Mouse (Mus musculus) stomach, embryonic 14.5 days (tissue): ENCODE results near the gene Klf6. TPM values are rescaled to one million over a fixed set of nuclear protein-coding genes. Genes with fewer than 3 reads are reported as not detected.
A peak's percentile ranks its signal among the peaks of the same experiment; 100 is the strongest.

Experiments
- ATAC-seq: fragments of 200-750 bp; cut with Nextera tagmentation; 2 replicates; pipeline ENCODE4 v1.8.0; 2017; ENCODE audit warnings: low read depth, moderate TSS enrichment; ENCODE audit not compliant: insufficient number of reproducible peaks, insufficient read depth, low FRiP score
- H3K27ac ChIP-seq: fragments of 300-500 bp; sonication (generic); 2 replicates; pipeline ENCODE4 v1.5.1; 2014; ENCODE audit warnings: mild to moderate bottlenecking, low read length, moderate library complexity, mixed read lengths
- H3K27me3 ChIP-seq: fragments of 300-500 bp; sonication (generic); 2 replicates; pipeline ENCODE4 v1.6.1; 2014; ENCODE audit warnings: low read length, control low read depth, mixed read lengths; ENCODE audit not compliant: control insufficient read depth, insufficient read depth
- H3K36me3 ChIP-seq: fragments of 300-500 bp; sonication (generic); 2 replicates; pipeline ENCODE4 v1.6.1; 2014; ENCODE audit warnings: mild to moderate bottlenecking, control low read depth, low read length, moderate library complexity, mixed read lengths; ENCODE audit not compliant: control insufficient read depth, insufficient read depth
- H3K4me1 ChIP-seq: fragments of 300-500 bp; sonication (generic); 2 replicates; pipeline ENCODE4 v1.6.1; 2014; ENCODE audit warnings: low read length, control low read depth, mixed read lengths; ENCODE audit not compliant: control insufficient read depth, insufficient read depth
- H3K4me2 ChIP-seq: fragments of 300-500 bp; sonication (generic); replicated peaks from 2 replicates; pipeline ENCODE4 v1.6.1; 2014; ENCODE audit warnings: low read depth, low read length, control low read depth
- H3K4me3 ChIP-seq: fragments of 300-500 bp; sonication (generic); 2 replicates; pipeline ENCODE4 v1.5.1; 2014; ENCODE audit warnings: low read depth, low read length, control low read depth
- H3K9ac ChIP-seq: fragments of 300-500 bp; sonication (generic); replicated peaks from 2 replicates; pipeline ENCODE4 v1.6.1; 2014; ENCODE audit warnings: low read depth, mild to moderate bottlenecking, control low read depth, low read length, moderate library complexity, mixed read lengths
- H3K9me3 ChIP-seq: fragments of 300-500 bp; sonication (generic); 2 replicates; pipeline ENCODE4 v1.6.1; 2016; ENCODE audit warnings: low read depth, low read length, control low read depth; ENCODE audit not compliant: control insufficient read depth
- WGBS: fragments of 180-500 bp; shearing (Covaris S2); extraction: QIAGEN DNeasy Blood & Tissue Kit; methylation state at CpG from one replicate; pipeline ENCODE4 v1.1.7; 2014; 5-methylcytosine and 5-hydroxymethylcytosine counted together
- polyA plus RNA-seq: library from polyadenylated mRNA; unstranded; fragments of >200 nt; fragmentation: Nextera tagmentation; extraction: Ambion mirVana; gene quantifications from 2 replicates; pipeline ENCODE4 v1.2.1, GENCODE M21; 2014

Gene Klf6
- polyA plus RNA-seq, 1 experiment from 2014 or later = 90.3 TPM

DNA sequence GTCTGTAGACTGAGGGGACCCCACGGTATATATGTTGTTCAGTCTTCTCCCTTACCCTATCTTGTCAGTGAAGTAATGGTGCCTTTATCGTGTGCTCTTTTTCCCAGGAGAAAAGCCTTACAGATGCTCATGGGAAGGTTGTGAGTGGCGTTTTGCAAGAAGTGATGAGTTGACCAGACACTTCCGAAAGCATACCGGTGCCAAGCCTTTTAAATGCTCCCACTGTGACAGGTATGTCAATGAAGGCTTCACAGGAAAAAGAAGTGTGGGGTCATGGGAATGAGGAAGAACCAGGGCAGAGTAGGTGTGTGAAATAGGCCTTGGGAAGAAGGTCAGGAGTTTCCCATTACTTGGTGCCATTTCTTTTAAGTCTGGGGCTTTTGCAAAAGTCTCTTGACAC is 5.2 kb downstream of the Klf6 start:
- Histone ChIP-seq H3K9me3 (no peaks in the 10 kb centered on the region), H3K4me2 (no peak overlapping the region), H3K36me3 (peaks cover 40% of the 10 kb centered on the region), H3K9ac (no peak overlapping the region), H3K4me3 (no peak overlapping the region), H3K27me3 (no peaks in the 10 kb centered on the region), H3K27ac (no peak overlapping the region), H3K4me1 (peaks cover 31% of the 10 kb centered on the region)
- 90% methylated on average over 5 of the region's 5 CpGs for WGBS
- ATAC-seq = no peak

GRCm38 (mm10) chr13:5868376-5868775 is 7.1 kb downstream of the Klf6 start:
- H3K4me1 ChIP-seq = peaks cover 31% of the 10 kb centered on the region
- 82% methylated on average over 8 of the region's 8 CpGs for WGBS
- no peaks in the 10 kb centered on the region for H3K27me3 ChIP-seq
- no peak overlapping the region for H3K4me3 ChIP-seq
- peaks cover 40% of the 10 kb centered on the region for H3K36me3 ChIP-seq
- no peak for ATAC-seq
- H3K27ac ChIP-seq = no peak overlapping the region; the same call in 1 of the 2 replicates
- H3K4me2 ChIP-seq = no peak overlapping the region
- H3K9ac ChIP-seq = no peak overlapping the region
- no peaks in the 10 kb centered on the region for H3K9me3 ChIP-seq

GRCm38 (mm10) chr13:5869433-5869832 is 8.2 kb downstream of the Klf6 start:
- H3K27ac ChIP-seq = 0 out of 2 replicates have a peak overlapping the region, but pooled peaks have one; percentile 41
- 44% methylated on average over 5 of the region's 5 CpGs for WGBS
- ATAC-seq = no peak
- H3K9me3 ChIP-seq = no peaks in the 10 kb centered on the region
- peaks cover 40% of the 10 kb centered on the region for H3K36me3 ChIP-seq
- H3K27me3 ChIP-seq = no peaks in the 10 kb centered on the region
- no peak overlapping the region for H3K4me2 ChIP-seq
- H3K4me1 ChIP-seq = peaks cover 26% of the 10 kb centered on the region
- no peak overlapping the region for H3K9ac ChIP-seq
- no peak overlapping the region for H3K4me3 ChIP-seq

DNA sequence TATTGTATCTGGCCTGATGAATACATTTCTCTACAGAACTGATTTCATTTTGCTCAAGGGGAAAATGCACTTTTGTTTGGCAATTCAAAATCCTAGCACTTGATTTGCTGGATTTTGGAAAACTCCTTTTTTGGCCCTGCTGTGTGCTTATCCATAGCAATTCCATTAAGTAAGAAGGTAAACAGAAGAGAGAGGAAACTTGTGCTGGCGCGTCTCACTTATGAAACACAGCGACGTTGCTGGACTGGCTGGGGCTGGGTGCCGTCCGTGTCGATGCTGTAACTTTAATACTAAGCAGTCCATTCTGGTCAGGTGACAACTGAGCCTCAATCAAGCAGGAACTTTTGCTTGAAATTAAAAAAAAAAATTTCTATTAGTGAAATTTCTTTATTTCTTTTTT is 8.6 kb downstream of the Klf6 start:
- Histone ChIP-seq H3K9ac (no peak overlapping the region), H3K9me3 (no peaks in the 10 kb centered on the region), H3K4me1 (peaks cover 22% of the 10 kb centered on the region), H3K4me2 (no peak overlapping the region), H3K27me3 (no peaks in the 10 kb centered on the region), H3K36me3 (peaks cover 40% of the 10 kb centered on the region), H3K27ac (0 out of 2 replicates have a peak overlapping the region, but pooled peaks have one; percentile 41), H3K4me3 (no peak overlapping the region)
- WGBS = 18% methylated on average over 7 of the region's 7 CpGs
- peak; percentile 53; the same call in 1 of the 2 replicates for ATAC-seq

- 25% methylated on average over 15 of the region's 15 CpGs for WGBS
- no peak overlapping the region for H3K4me2 ChIP-seq
- peaks cover 33% of the 10 kb centered on the region for H3K36me3 ChIP-seq
- H3K27ac ChIP-seq = no peak overlapping the region; the same call in 1 of the 2 replicates
- no peak overlapping the region for H3K4me3 ChIP-seq
- H3K9me3 ChIP-seq = no peaks in the 10 kb centered on the region
- peak; percentile 70; the same call in 1 of the 2 replicates for ATAC-seq
- H3K4me1 ChIP-seq = peaks cover 15% of the 10 kb centered on the region; the same call in 1 of the 2 replicates
- H3K9ac ChIP-seq = no peak overlapping the region
- H3K27me3 ChIP-seq = no peaks in the 10 kb centered on the region
Measured at GRCm38 (mm10) chr13:5870382-5871272, 9.3 kb downstream of the Klf6 start.

- Histone ChIP-seq H3K9ac (no peak overlapping the region), H3K27me3 (no peaks in the 10 kb centered on the region), H3K27ac (peak overlapping the region; percentile 33; the same call in 1 of the 2 replicates), H3K4me2 (no peak overlapping the region), H3K9me3 (no peaks in the 10 kb centered on the region), H3K4me3 (no peak overlapping the region), H3K4me1 (peaks cover 13% of the 10 kb centered on the region; the same call in 1 of the 2 replicates), H3K36me3 (peaks cover 25% of the 10 kb centered on the region)
- 62% methylated on average over 7 of the region's 7 CpGs for WGBS
- ATAC-seq = no peak
Measured at GRCm38 (mm10) chr13:5871414-5871813, 10.1 kb downstream of the Klf6 start.

GRCm38 (mm10) chr13:5873681-5874080 is 12.4 kb downstream of the Klf6 start:
- no peak for ATAC-seq
- 92% methylated on average over 3 of the region's 3 CpGs for WGBS

DNA sequence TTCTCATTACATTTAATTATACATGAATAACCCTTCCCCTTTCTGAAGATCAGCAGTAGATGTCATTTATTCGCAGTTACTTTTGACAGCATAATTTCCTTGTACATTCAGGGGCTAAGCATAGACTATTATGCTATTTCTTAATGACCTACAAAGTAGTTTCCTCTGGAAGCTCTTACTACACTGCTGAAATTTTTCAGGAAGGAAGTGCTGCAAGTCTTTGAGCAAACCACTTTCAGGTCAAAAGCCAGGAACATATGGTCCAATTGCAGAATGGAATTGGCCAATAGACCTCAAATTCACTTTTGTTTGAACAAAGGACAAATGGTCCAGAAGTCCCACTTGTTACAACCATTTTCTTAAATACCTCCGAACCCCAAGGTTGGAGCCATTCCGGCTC is 14.2 kb downstream of the Klf6 start:
- Histone ChIP-seq H3K27ac (no peak overlapping the region), H3K9ac (no peak overlapping the region), H3K27me3 (no peaks in the 10 kb centered on the region), H3K4me2 (no peak overlapping the region), H3K4me1 (peaks cover 6% of the 10 kb centered on the region; the same call in 1 of the 2 replicates), H3K9me3 (no peaks in the 10 kb centered on the region), H3K36me3 (no peaks in the 10 kb centered on the region), H3K4me3 (no peak overlapping the region)
- ATAC-seq = no peak
- 88% methylated on average over 3 of the region's 3 CpGs for WGBS

More at GRCm38 (mm10) chr13:5873681-5874080, 12.4 kb downstream of the Klf6 start:
- Histone ChIP-seq H3K4me3 (no peak overlapping the region), H3K4me1 (peaks cover 13% of the 10 kb centered on the region; the same call in 1 of the 2 replicates), H3K4me2 (no peak overlapping the region), H3K27me3 (no peaks in the 10 kb centered on the region), H3K9ac (no peak overlapping the region), H3K36me3 (peaks cover 4% of the 10 kb centered on the region; the same call in 1 of the 2 replicates), H3K27ac (no peak overlapping the region), H3K9me3 (no peaks in the 10 kb centered on the region)
